Mouse (Mus musculus) MEL (cell line): Measurements from ENCODE around the gene Atg16l1. TPM values are rescaled to one million over a fixed set of nuclear protein-coding genes. Genes with fewer than 3 reads are reported as not detected.
A peak's percentile ranks its signal among the peaks of the same experiment; 100 is the strongest.

Experiments used
- DNase-seq: peaks from one replicate; pipeline ENCODE4 v3.0.0; 2011; ENCODE audit warnings: low read depth, low spot score
- H3K27ac ChIP-seq: 2 replicates; pipeline ENCODE4 v1.5.1; 2012; ENCODE audit warnings: low read depth, mild to moderate bottlenecking, control low read depth, low read length, moderate library complexity; ENCODE audit not compliant: control insufficient read depth
- H3K27me3 ChIP-seq, 2 experiments: fragments of 150-350 bp in 1 of 2; sonication (generic) in 1 of 2; 2 replicates each; pipeline ENCODE4 v1.6.1; 2012; ENCODE audit warnings: low read length in 2 of 2, mild to moderate bottlenecking in 2 of 2, improper control_type of control experiment in 1 of 2, moderate library complexity in 1 of 2; ENCODE audit not compliant: insufficient read depth in 2 of 2, control insufficient read depth in 1 of 2
- H3K36me3 ChIP-seq, 2 experiments: 2 replicates each; pipeline ENCODE4 v1.6.1; 2012 to 2014; ENCODE audit warnings: low read length in 2 of 2, improper control_type of control experiment in 1 of 2, inconsistent platforms in 1 of 2, mild to moderate bottlenecking in 1 of 2; ENCODE audit not compliant: insufficient read depth in 2 of 2, control insufficient read depth in 1 of 2
- H3K4me1 ChIP-seq, 2 experiments: fragments of 150-350 bp in 1 of 2; sonication (generic) in 1 of 2; 2 replicates each; pipeline ENCODE4 v1.6.1; 2012; ENCODE audit warnings: low read length in 2 of 2, improper control_type of control experiment in 1 of 2, mild to moderate bottlenecking in 1 of 2; ENCODE audit not compliant: insufficient read depth in 2 of 2, control insufficient read depth in 1 of 2
- H3K4me3 ChIP-seq, 2 experiments: fragments of 150-350 bp in 1 of 2; sonication (generic) in 1 of 2; 2 replicates each; pipeline ENCODE4 v1.5.1; 2012; ENCODE audit warnings: low read depth in 2 of 2, low read length in 2 of 2, mild to moderate bottlenecking in 2 of 2, moderate library complexity in 2 of 2, control low read depth in 1 of 2, improper control_type of control experiment in 1 of 2; ENCODE audit not compliant: control insufficient read depth in 1 of 2, insufficient read depth in 1 of 2
- H3K79me2 ChIP-seq: 2 replicates; pipeline ENCODE4 v1.6.1; 2012; ENCODE audit warnings: mild to moderate bottlenecking, low read length, moderate library complexity; ENCODE audit not compliant: control insufficient read depth, poor library complexity, insufficient read depth
- H3K9ac ChIP-seq: 2 replicates; pipeline ENCODE4 v1.6.1; 2012; ENCODE audit warnings: low read depth, mild to moderate bottlenecking, control low read depth, low read length, moderate library complexity; ENCODE audit not compliant: control insufficient read depth, poor library complexity, severe bottlenecking
- H3K9me3 ChIP-seq: fragments of 150-350 bp; sonication (generic); replicated peaks from 2 replicates; pipeline ENCODE4 v1.6.1; 2012; ENCODE audit warnings: mild to moderate bottlenecking, low read length, improper control_type of control experiment, moderate library complexity; ENCODE audit not compliant: insufficient read depth
- CHD1 ChIP-seq: IDR thresholded peaks from 2 replicates; pipeline ENCODE4 v1.6.1; 2012; ENCODE audit warnings: low read depth, mild to moderate bottlenecking, inconsistent platforms, low read length, improper control_type of control experiment
- CHD2 ChIP-seq: IDR thresholded peaks from 2 replicates; pipeline ENCODE4 v1.6.1; 2011; ENCODE audit warnings: low read length, improper control_type of control experiment
- CTCF ChIP-seq, 3 experiments: IDR thresholded peaks in 2 of 3; conservative IDR thresholded peaks in 1 of 3; 2 replicates each; pipeline ENCODE4 v1.5.1; 2011 to 2012; ENCODE audit warnings: low read length in 3 of 3, low read depth in 2 of 3, mild to moderate bottlenecking in 2 of 3, improper control_type of control experiment in 1 of 3, inconsistent platforms in 1 of 3, mixed read lengths in 1 of 3, moderate library complexity in 1 of 3; ENCODE audit not compliant: control insufficient read depth in 1 of 3, insufficient read depth in 1 of 3, poor library complexity in 1 of 3, severe bottlenecking in 1 of 3
- E2F4 ChIP-seq: IDR thresholded peaks from 2 replicates; pipeline ENCODE4 v1.6.1; 2011; ENCODE audit warnings: low read depth, low read length, improper control_type of control experiment, borderline replicate concordance
- ELF1 ChIP-seq: IDR thresholded peaks from 2 replicates; pipeline ENCODE4 v1.6.1; 2014; ENCODE audit warnings: low read depth, mild to moderate bottlenecking, inconsistent platforms, low read length, improper control_type of control experiment, moderate library complexity
- EP300 ChIP-seq, 2 experiments: IDR thresholded peaks; 2 replicates each; pipeline ENCODE4 v1.6.1; 2011; ENCODE audit warnings: improper control_type of control experiment in 2 of 2, low read length in 2 of 2, low read depth in 1 of 2, mild to moderate bottlenecking in 1 of 2
- ETS1 ChIP-seq: IDR thresholded peaks from 2 replicates; pipeline ENCODE4 v1.6.1; 2012; ENCODE audit warnings: low read depth, mild to moderate bottlenecking, inconsistent platforms, low read length, improper control_type of control experiment, moderate library complexity
- HCFC1 ChIP-seq: IDR thresholded peaks from 2 replicates; pipeline ENCODE4 v1.6.1; 2012; ENCODE audit warnings: low read depth, mild to moderate bottlenecking, inconsistent platforms, low read length, improper control_type of control experiment, moderate library complexity
- KAT2A ChIP-seq: conservative IDR thresholded peaks from 2 replicates; pipeline ENCODE4 v1.6.1; 2012; ENCODE audit warnings: low read depth, low read length, improper control_type of control experiment, inconsistent platforms
- MAFK ChIP-seq: IDR thresholded peaks from 2 replicates; pipeline ENCODE4 v1.6.1; 2011; ENCODE audit warnings: low read depth, mild to moderate bottlenecking, low read length, improper control_type of control experiment, borderline replicate concordance
- MAX ChIP-seq: IDR thresholded peaks from 2 replicates; pipeline ENCODE4 v1.6.1; 2011; ENCODE audit warnings: low read length, improper control_type of control experiment
- MEF2A ChIP-seq: IDR thresholded peaks from 2 replicates; pipeline ENCODE4 v1.6.1; 2014; ENCODE audit warnings: low read depth, mild to moderate bottlenecking, inconsistent platforms, low read length, improper control_type of control experiment; ENCODE audit not compliant: poor library complexity, insufficient replicate concordance, severe bottlenecking; ENCODE audit errors: extremely low read depth
- MXI1 ChIP-seq: IDR thresholded peaks from 2 replicates; pipeline ENCODE4 v1.6.1; 2011; ENCODE audit warnings: mild to moderate bottlenecking, low read depth, low read length, improper control_type of control experiment
- MYC ChIP-seq: IDR thresholded peaks from 2 replicates; pipeline ENCODE4 v1.6.1; 2011; ENCODE audit warnings: low read depth, mild to moderate bottlenecking, low read length, improper control_type of control experiment, moderate library complexity
- NELFE ChIP-seq: IDR thresholded peaks from 2 replicates; pipeline ENCODE4 v1.6.1; 2011; ENCODE audit warnings: low read depth, low read length, improper control_type of control experiment
- NRF1 ChIP-seq: IDR thresholded peaks from 2 replicates; pipeline ENCODE4 v1.6.1; 2014; ENCODE audit warnings: low read depth, mild to moderate bottlenecking, inconsistent platforms, low read length, improper control_type of control experiment, moderate library complexity; ENCODE audit not compliant: poor library complexity, insufficient read depth, severe bottlenecking
- POLR2A ChIP-seq, 2 experiments: IDR thresholded peaks; 2 replicates each; pipeline ENCODE4 v1.6.1; 2011 to 2012; ENCODE audit warnings: low read length in 2 of 2, mild to moderate bottlenecking in 2 of 2, control low read depth in 1 of 2, improper control_type of control experiment in 1 of 2, low read depth in 1 of 2, moderate library complexity in 1 of 2; ENCODE audit not compliant: control insufficient read depth in 1 of 2, insufficient read depth in 1 of 2, poor library complexity in 1 of 2
- POLR2AphosphoS2 ChIP-seq: IDR thresholded peaks from 2 replicates; pipeline ENCODE4 v1.6.1; 2011; ENCODE audit warnings: low read length, improper control_type of control experiment
- RAD21 ChIP-seq: IDR thresholded peaks from 2 replicates; pipeline ENCODE4 v1.6.1; 2011; ENCODE audit warnings: mild to moderate bottlenecking, low read depth, low read length, improper control_type of control experiment
- RCOR1 ChIP-seq: IDR thresholded peaks from 2 replicates; pipeline ENCODE4 v1.6.1; 2012; ENCODE audit warnings: low read depth, mild to moderate bottlenecking, inconsistent platforms, low read length, improper control_type of control experiment
- TBP ChIP-seq: IDR thresholded peaks from 2 replicates; pipeline ENCODE4 v1.8.0; 2011; ENCODE audit warnings: low read depth, low read length, improper control_type of control experiment
- TCF12 ChIP-seq: IDR thresholded peaks from 2 replicates; pipeline ENCODE4 v1.6.1; 2014; ENCODE audit warnings: low read depth, mild to moderate bottlenecking, inconsistent platforms, low read length, improper control_type of control experiment, moderate library complexity
- USF1 ChIP-seq: IDR thresholded peaks from 2 replicates; pipeline ENCODE4 v1.6.1; 2014; ENCODE audit warnings: low read depth, mild to moderate bottlenecking, inconsistent platforms, low read length, improper control_type of control experiment, moderate library complexity
- USF2 ChIP-seq, 2 experiments: IDR thresholded peaks; 2 replicates each; pipeline ENCODE4 v1.6.1; 2011 to 2012; ENCODE audit warnings: improper control_type of control experiment in 2 of 2, low read length in 2 of 2, borderline replicate concordance in 1 of 2, inconsistent platforms in 1 of 2, low read depth in 1 of 2, mild to moderate bottlenecking in 1 of 2; ENCODE audit not compliant: insufficient read depth in 1 of 2
- ZC3H11A ChIP-seq: IDR thresholded peaks from 2 replicates; pipeline ENCODE4 v1.6.1; 2012; ENCODE audit warnings: low read depth, mild to moderate bottlenecking, inconsistent platforms, low read length, improper control_type of control experiment
- ZKSCAN1 ChIP-seq: IDR thresholded peaks from 2 replicates; pipeline ENCODE4 v1.6.1; 2012; ENCODE audit warnings: low read depth, mild to moderate bottlenecking, inconsistent platforms, low read length, improper control_type of control experiment, moderate library complexity
- ZMIZ1 ChIP-seq: IDR thresholded peaks from 2 replicates; pipeline ENCODE4 v1.6.1; 2012; ENCODE audit warnings: low read depth, mild to moderate bottlenecking, inconsistent platforms, low read length, improper control_type of control experiment, moderate library complexity
- ZNF384 ChIP-seq: IDR thresholded peaks from 2 replicates; pipeline ENCODE4 v1.6.1; 2012; ENCODE audit warnings: low read depth, mild to moderate bottlenecking, inconsistent platforms, low read length, improper control_type of control experiment
- polyA plus RNA-seq, 2 experiments: library from polyadenylated mRNA; stranded (reverse) in 1 of 2; unstranded in 1 of 2; fragments of >175 nt in 1 of 2; fragments of >200 nt in 1 of 2; gene quantifications; 2 replicates each; pipeline versions ENCODE4 v1.2.1 to v1.2.4; 2012; ENCODE audit warnings: low replicate concordance in 2 of 2, low read depth in 1 of 2; ENCODE audit not compliant: insufficient read length in 2 of 2, insufficient read depth in 1 of 2, missing spikeins in 1 of 2
- total RNA-seq: library from RNA; depleted of rRNA; stranded (reverse); fragments of 300-350 nt; gene quantifications from 2 replicates; pipeline ENCODE4 v1.2.3, GENCODE M21; 2012

Atg16l1 gene
- total and polyA plus RNA-seq, 3 experiments, result 33.8 to 34.0 TPM; not detected in 1

GRCm38 (mm10) chr1:87711938-87712613 lies 43.6 kb upstream of the Atg16l1 start (continued):
- TF ChIP-seq MAFK (peak; percentile 52; the same call in 1 of the 2 replicates), CHD2 (no peak), NRF1 (no peak), TBP (peak; percentile 96), E2F4 (no peak), ZKSCAN1 (no peak), MYC (0 out of 2 replicates have a peak, but pooled peaks have one; percentile 33), MAX (0 out of 2 replicates have a peak, but pooled peaks have one; percentile 16), HCFC1 (no peak), NELFE (no peak), MEF2A (no peak), KAT2A (no peak), TCF12 (peak; percentile 95), CTCF (IDR thresholded peaks at IDR 0.05 in 2 of 3, conservative IDR thresholded peaks at IDR 0.05 in 1 of 3; ENCODE audit: control insufficient read depth in 1 of 3, insufficient read depth in 1 of 3, low read depth in 2 of 3, low read length in 3 of 3, poor library complexity in 1 of 3, severe bottlenecking in 1 of 3) (no peak), ELF1 (no peak), EP300 (IDR thresholded peaks at IDR 0.05; ENCODE audit: low read depth in 1 of 2, low read length in 2 of 2) (peak; percentile 95), ZC3H11A (no peak), USF1 (no peak), ETS1 (peak; percentile 82), RCOR1 (no peak; the same call in 1 of the 2 replicates), RAD21 (no peak; the same call in 1 of the 2 replicates), POLR2AphosphoS2 (no peak), MXI1 (peak; percentile 73)
- TF ChIP-seq, all 39 proteins: peak for 14

GRCm38 (mm10) chr1:87712614-87712971 lies 43.1 kb upstream of the Atg16l1 start:
- H3K9ac ChIP-seq, result no peak overlapping the region
- H3K9me3 ChIP-seq, result no peaks in the 10 kb centered on the region
- H3K4me3 ChIP-seq, result no peak overlapping the region
- DNase-seq, result no peak
- no peaks in the 10 kb centered on the region for H3K27me3 ChIP-seq
- H3K27ac ChIP-seq, result peak overlapping the region; percentile 85
- TF ChIP-seq CHD1, result 0 out of 2 replicates have a peak, but pooled peaks have one; percentile 21
- TF ChIP-seq USF2 (IDR thresholded peaks at IDR 0.05; ENCODE audit: borderline replicate concordance in 1 of 2, insufficient read depth in 1 of 2, low read depth in 1 of 2, low read length in 2 of 2), result no peak
- no peak for TF ChIP-seq ZNF384
- TF ChIP-seq MAX, result peak; percentile 9; the same call in 1 of the 2 replicates
- TF ChIP-seq CTCF (IDR thresholded peaks at IDR 0.05 in 2 of 3, conservative IDR thresholded peaks at IDR 0.05 in 1 of 3; ENCODE audit: control insufficient read depth in 1 of 3, insufficient read depth in 1 of 3, low read depth in 2 of 3, low read length in 3 of 3, poor library complexity in 1 of 3, severe bottlenecking in 1 of 3), result no peak
- TF ChIP-seq CHD2, result no peak
- no peak for TF ChIP-seq ETS1
- TF ChIP-seq POLR2A (IDR thresholded peaks at IDR 0.05; ENCODE audit: control insufficient read depth in 1 of 2, insufficient read depth in 1 of 2, low read depth in 1 of 2, low read length in 2 of 2, poor library complexity in 1 of 2), result no peak
- peak; percentile 89 for TF ChIP-seq RCOR1
- no peak for TF ChIP-seq ZMIZ1
- TF ChIP-seq, all 39 proteins: peak for 3
- no peaks in the 10 kb centered on the region for H3K79me2 ChIP-seq
- H3K4me1 ChIP-seq, result peaks cover 20% of the 10 kb centered on the region in 2 experiments
- peaks cover 24 to 28% of the 10 kb centered on the region in 2 experiments for H3K36me3 ChIP-seq
